Mouse (Mus musculus): ENCODE measurements around the gene Tmco3.
"Not testable (repeated sequence)": the region's sequence is repeated elsewhere in the genome, so short reads cannot be mapped to it uniquely, and the experiment has no call there.

The Tmco3 gene

GRCm38 (mm10) chr8:13306309-13306909 is 18.4 kb downstream of the Tmco3 start:
- no peak for DNase-seq

GRCm38 (mm10) chr8:13306916-13307315 is 18.9 kb downstream of the Tmco3 start:
- no peak for DNase-seq

GRCm38 (mm10) chr8:13314922-13315321 is 26.9 kb downstream of the Tmco3 start:
- DNase-seq: no peak

- peak in 1 of 2 experiments; percentile 11 for DNase-seq
Observed at GRCm38 (mm10) chr8:13316671-13317070, 28.7 kb downstream of the Tmco3 start.

- DNase-seq: no peak
Observed at GRCm38 (mm10) chr8:13326598-13326997, 38.6 kb downstream of the Tmco3 start.

- no peak for DNase-seq
Observed at GRCm38 (mm10) chr8:13334671-13335070, 46.7 kb downstream of the Tmco3 start.

- DNase-seq: not testable (repeated sequence)
Observed at GRCm38 (mm10) chr8:13337245-13337644, 49.3 kb downstream of the Tmco3 start.

- no peak for DNase-seq
Observed at GRCm38 (mm10) chr8:13337678-13338077, 49.7 kb downstream of the Tmco3 start.

- DNase-seq: peak; percentile 76 to 77
Observed at GRCm38 (mm10) chr8:13338255-13338860, 50.4 kb downstream of the Tmco3 start, which contains the start of gene Tfdp1. TSS of gene Tfdp1 (plus strand) at chr8:13338751.

GRCm38 (mm10) chr8:13338901-13339645 is 51.1 kb downstream of the Tmco3 start:
- peak; percentile 30 to 36 for DNase-seq

GRCm38 (mm10) chr8:13339646-13339990 is 51.6 kb downstream of the Tmco3 start:
- DNase-seq: no peak

- no peak for DNase-seq
Observed at GRCm38 (mm10) chr8:13340650-13341049, 52.7 kb downstream of the Tmco3 start.

GRCm38 (mm10) chr8:13342340-13342739 is 54.4 kb downstream of the Tmco3 start:
- no peak for DNase-seq

- DNase-seq: no peak
Observed at GRCm38 (mm10) chr8:13343134-13343533, 55.1 kb downstream of the Tmco3 start.

- DNase-seq: no peak
Observed at GRCm38 (mm10) chr8:13350052-13350451, 62.1 kb downstream of the Tmco3 start.

GRCm38 (mm10) chr8:13351593-13351992 is 63.6 kb downstream of the Tmco3 start:
- no peak for DNase-seq

GRCm38 (mm10) chr8:13352601-13353000 is 64.6 kb downstream of the Tmco3 start:
- DNase-seq: no peak

GRCm38 (mm10) chr8:13353155-13353833 is 65.3 kb downstream of the Tmco3 start:
- DNase-seq: no peak

- no peak for DNase-seq
Observed at GRCm38 (mm10) chr8:13353883-13354282, 65.9 kb downstream of the Tmco3 start.

- DNase-seq: no peak
Observed at GRCm38 (mm10) chr8:13356221-13356620, 68.2 kb downstream of the Tmco3 start.

GRCm38 (mm10) chr8:13356681-13357080 is 68.7 kb downstream of the Tmco3 start:
- DNase-seq: no peak

- no peak for DNase-seq
Observed at GRCm38 (mm10) chr8:13360213-13360612, 72.2 kb downstream of the Tmco3 start.

GRCm38 (mm10) chr8:13361865-13362264 is 73.9 kb downstream of the Tmco3 start:
- DNase-seq: no peak
